Mouse (Mus musculus): ENCODE data around the gene Tarsl2. TPM values are rescaled to one million over a fixed set of nuclear protein-coding genes. Genes with fewer than 3 reads are reported as not detected.

Tarsl2 gene
- polyA plus RNA-seq (2015; fragmentation: Nextera tagmentation; extraction: Ambion mirVana), result 7.0 and 7.9 TPM in 2 replicates

GRCm38 (mm10) chr7:65644643-65645351 lies at the start of gene Tarsl2:
Gene Tarsl2 (plus strand): TSS chr7:65644898.
- Histone ChIP-seq H3K4me3 (ENCODE audit: low read length) (peak within 1 kb of the TSS; percentile 74), H3K27ac (ENCODE audit: low read length) (peak within 1 kb of the TSS; percentile 92), H3K36me3 (ENCODE audit: control insufficient read depth, insufficient read depth, low read length) (peaks cover 6% of the 10 kb centered on the region), H3K4me1 (replicated peaks; ENCODE audit: control insufficient read depth, insufficient read depth, low read length) (peaks cover 16% of the 10 kb centered on the region), H3K9me3 (ENCODE audit: control insufficient read depth, low read length) (peaks cover 5% of the 10 kb centered on the region; the same call in 1 of the 2 replicates), H3K27me3 (ENCODE audit: control insufficient read depth, insufficient read depth, low read depth, low read length) (no peaks in the 10 kb centered on the region), H3K9ac (ENCODE audit: low read length) (peak within 1 kb of the TSS; percentile 76), H3K4me2 (ENCODE audit: low read depth, low read length) (peak within 1 kb of the TSS; percentile 96)
- peak; percentile 97 for ATAC-seq (ENCODE audit: low read depth)
- under 1% methylated on average over 62 of the region's 64 CpGs for WGBS

GRCm38 (mm10) chr7:65606124-65606523 lies 38.6 kb upstream of the Tarsl2 start:
- no peaks in the 10 kb centered on the region for H3K36me3 ChIP-seq (ENCODE audit: control insufficient read depth, insufficient read depth, low read length)
- H3K4me3 ChIP-seq (ENCODE audit: low read length), result no peak overlapping the region
- H3K9ac ChIP-seq (ENCODE audit: low read length), result no peak overlapping the region
- no peak overlapping the region for H3K27ac ChIP-seq (ENCODE audit: low read length)
- no peak for ATAC-seq (ENCODE audit: low read depth)
- no peak overlapping the region for H3K4me2 ChIP-seq (ENCODE audit: low read depth, low read length)
- H3K27me3 ChIP-seq (ENCODE audit: control insufficient read depth, insufficient read depth, low read depth, low read length), result no peaks in the 10 kb centered on the region
- H3K9me3 ChIP-seq (ENCODE audit: control insufficient read depth, low read length), result no peaks in the 10 kb centered on the region
- H3K4me1 ChIP-seq (replicated peaks; ENCODE audit: control insufficient read depth, insufficient read depth, low read length), result no peaks in the 10 kb centered on the region
- WGBS, result 65% methylated on average over 3 of the region's 3 CpGs

- no peaks in the 10 kb centered on the region for H3K27me3 ChIP-seq (ENCODE audit: control insufficient read depth, insufficient read depth, low read depth, low read length)
- no peak overlapping the region for H3K9ac ChIP-seq (ENCODE audit: low read length)
- H3K4me1 ChIP-seq (replicated peaks; ENCODE audit: control insufficient read depth, insufficient read depth, low read length), result no peaks in the 10 kb centered on the region
- no peak overlapping the region for H3K27ac ChIP-seq (ENCODE audit: low read length)
- H3K4me3 ChIP-seq (ENCODE audit: low read length), result no peak overlapping the region
- H3K36me3 ChIP-seq (ENCODE audit: control insufficient read depth, insufficient read depth, low read length), result no peaks in the 10 kb centered on the region
- no peak overlapping the region for H3K4me2 ChIP-seq (ENCODE audit: low read depth, low read length)
- no peak for ATAC-seq (ENCODE audit: low read depth)
- no peaks in the 10 kb centered on the region for H3K9me3 ChIP-seq (ENCODE audit: control insufficient read depth, low read length)
- 67% methylated on average over 5 of the region's 5 CpGs for WGBS
Measured at GRCm38 (mm10) chr7:65607003-65607402, 37.7 kb upstream of the Tarsl2 start.

- WGBS, result 66% methylated on average over 5 of the region's 5 CpGs
- no peak for ATAC-seq (ENCODE audit: low read depth)
- Histone ChIP-seq H3K9me3 (ENCODE audit: control insufficient read depth, low read length) (no peaks in the 10 kb centered on the region), H3K36me3 (ENCODE audit: control insufficient read depth, insufficient read depth, low read length) (no peaks in the 10 kb centered on the region), H3K27me3 (ENCODE audit: control insufficient read depth, insufficient read depth, low read depth, low read length) (no peaks in the 10 kb centered on the region), H3K4me3 (ENCODE audit: low read length) (no peak overlapping the region), H3K4me1 (replicated peaks; ENCODE audit: control insufficient read depth, insufficient read depth, low read length) (no peaks in the 10 kb centered on the region), H3K9ac (ENCODE audit: low read length) (no peak overlapping the region), H3K27ac (ENCODE audit: low read length) (no peak overlapping the region), H3K4me2 (ENCODE audit: low read depth, low read length) (no peak overlapping the region)
Measured at GRCm38 (mm10) chr7:65610171-65610570, 34.5 kb upstream of the Tarsl2 start.

- WGBS, result 51% methylated on average over 8 of the region's 8 CpGs
- no peaks in the 10 kb centered on the region for H3K4me1 ChIP-seq (replicated peaks; ENCODE audit: control insufficient read depth, insufficient read depth, low read length)
- no peak overlapping the region for H3K4me2 ChIP-seq (ENCODE audit: low read depth, low read length)
- no peaks in the 10 kb centered on the region for H3K9me3 ChIP-seq (ENCODE audit: control insufficient read depth, low read length)
- H3K36me3 ChIP-seq (ENCODE audit: control insufficient read depth, insufficient read depth, low read length), result no peaks in the 10 kb centered on the region
- no peak for ATAC-seq (ENCODE audit: low read depth)
- no peaks in the 10 kb centered on the region for H3K27me3 ChIP-seq (ENCODE audit: control insufficient read depth, insufficient read depth, low read depth, low read length)
- no peak overlapping the region for H3K4me3 ChIP-seq (ENCODE audit: low read length)
- H3K27ac ChIP-seq (ENCODE audit: low read length), result no peak overlapping the region
- no peak overlapping the region for H3K9ac ChIP-seq (ENCODE audit: low read length)
Measured at GRCm38 (mm10) chr7:65610673-65611072, 34.0 kb upstream of the Tarsl2 start.

GRCm38 (mm10) chr7:65611298-65611697 lies 33.4 kb upstream of the Tarsl2 start:
- Histone ChIP-seq H3K9ac (ENCODE audit: low read length) (no peak overlapping the region), H3K4me2 (ENCODE audit: low read depth, low read length) (no peak overlapping the region), H3K9me3 (ENCODE audit: control insufficient read depth, low read length) (no peaks in the 10 kb centered on the region), H3K4me3 (ENCODE audit: low read length) (no peak overlapping the region), H3K27me3 (ENCODE audit: control insufficient read depth, insufficient read depth, low read depth, low read length) (no peaks in the 10 kb centered on the region), H3K27ac (ENCODE audit: low read length) (no peak overlapping the region), H3K4me1 (replicated peaks; ENCODE audit: control insufficient read depth, insufficient read depth, low read length) (no peaks in the 10 kb centered on the region), H3K36me3 (ENCODE audit: control insufficient read depth, insufficient read depth, low read length) (no peaks in the 10 kb centered on the region)
- no peak for ATAC-seq (ENCODE audit: low read depth)
- 50% methylated on average over 3 of the region's 3 CpGs for WGBS

- 64% methylated on average over 5 of the region's 5 CpGs for WGBS
- Histone ChIP-seq H3K4me3 (ENCODE audit: low read length) (no peak overlapping the region), H3K27me3 (ENCODE audit: control insufficient read depth, insufficient read depth, low read depth, low read length) (no peaks in the 10 kb centered on the region), H3K4me1 (replicated peaks; ENCODE audit: control insufficient read depth, insufficient read depth, low read length) (no peaks in the 10 kb centered on the region), H3K27ac (ENCODE audit: low read length) (no peak overlapping the region), H3K9me3 (ENCODE audit: control insufficient read depth, low read length) (no peaks in the 10 kb centered on the region), H3K4me2 (ENCODE audit: low read depth, low read length) (no peak overlapping the region), H3K36me3 (ENCODE audit: control insufficient read depth, insufficient read depth, low read length) (no peaks in the 10 kb centered on the region), H3K9ac (ENCODE audit: low read length) (no peak overlapping the region)
- ATAC-seq (ENCODE audit: low read depth), result no peak
Measured at GRCm38 (mm10) chr7:65613723-65614122, 31.0 kb upstream of the Tarsl2 start.

- H3K27me3 ChIP-seq (ENCODE audit: control insufficient read depth, insufficient read depth, low read depth, low read length), result no peaks in the 10 kb centered on the region
- H3K4me2 ChIP-seq (ENCODE audit: low read depth, low read length), result no peak overlapping the region
- no peak for ATAC-seq (ENCODE audit: low read depth)
- no peaks in the 10 kb centered on the region for H3K36me3 ChIP-seq (ENCODE audit: control insufficient read depth, insufficient read depth, low read length)
- H3K9ac ChIP-seq (ENCODE audit: low read length), result no peak overlapping the region
- no peaks in the 10 kb centered on the region for H3K4me1 ChIP-seq (replicated peaks; ENCODE audit: control insufficient read depth, insufficient read depth, low read length)
- H3K4me3 ChIP-seq (ENCODE audit: low read length), result no peak overlapping the region
- no peak overlapping the region for H3K27ac ChIP-seq (ENCODE audit: low read length)
- WGBS, result 54% methylated on average over 1 of the region's 1 CpGs
- H3K9me3 ChIP-seq (ENCODE audit: control insufficient read depth, low read length), result no peaks in the 10 kb centered on the region
Measured at GRCm38 (mm10) chr7:65618751-65619150, 25.9 kb upstream of the Tarsl2 start.

GRCm38 (mm10) chr7:65620746-65621145 lies 24.0 kb upstream of the Tarsl2 start:
- no peaks in the 10 kb centered on the region for H3K36me3 ChIP-seq (ENCODE audit: control insufficient read depth, insufficient read depth, low read length)
- ATAC-seq (ENCODE audit: low read depth), result no peak
- no peak overlapping the region for H3K4me2 ChIP-seq (ENCODE audit: low read depth, low read length)
- H3K4me3 ChIP-seq (ENCODE audit: low read length), result no peak overlapping the region
- no peaks in the 10 kb centered on the region for H3K9me3 ChIP-seq (ENCODE audit: control insufficient read depth, low read length)
- H3K27me3 ChIP-seq (ENCODE audit: control insufficient read depth, insufficient read depth, low read depth, low read length), result no peaks in the 10 kb centered on the region
- no peaks in the 10 kb centered on the region for H3K4me1 ChIP-seq (replicated peaks; ENCODE audit: control insufficient read depth, insufficient read depth, low read length)
- no peak overlapping the region for H3K9ac ChIP-seq (ENCODE audit: low read length)
- no peak overlapping the region for H3K27ac ChIP-seq (ENCODE audit: low read length)
- whole genome bisulfite sequencing, result 70% methylated on average over 7 of the region's 7 CpGs
